Mouse (Mus musculus): Measurements from ENCODE around the gene Pard3. TPM values are rescaled to one million over a fixed set of nuclear protein-coding genes. Genes with fewer than 3 reads are reported as not detected.

Pard3 gene
- total RNA-seq, 2 experiments from 2014 or later = 26.1 to 28.1 TPM

DNA sequence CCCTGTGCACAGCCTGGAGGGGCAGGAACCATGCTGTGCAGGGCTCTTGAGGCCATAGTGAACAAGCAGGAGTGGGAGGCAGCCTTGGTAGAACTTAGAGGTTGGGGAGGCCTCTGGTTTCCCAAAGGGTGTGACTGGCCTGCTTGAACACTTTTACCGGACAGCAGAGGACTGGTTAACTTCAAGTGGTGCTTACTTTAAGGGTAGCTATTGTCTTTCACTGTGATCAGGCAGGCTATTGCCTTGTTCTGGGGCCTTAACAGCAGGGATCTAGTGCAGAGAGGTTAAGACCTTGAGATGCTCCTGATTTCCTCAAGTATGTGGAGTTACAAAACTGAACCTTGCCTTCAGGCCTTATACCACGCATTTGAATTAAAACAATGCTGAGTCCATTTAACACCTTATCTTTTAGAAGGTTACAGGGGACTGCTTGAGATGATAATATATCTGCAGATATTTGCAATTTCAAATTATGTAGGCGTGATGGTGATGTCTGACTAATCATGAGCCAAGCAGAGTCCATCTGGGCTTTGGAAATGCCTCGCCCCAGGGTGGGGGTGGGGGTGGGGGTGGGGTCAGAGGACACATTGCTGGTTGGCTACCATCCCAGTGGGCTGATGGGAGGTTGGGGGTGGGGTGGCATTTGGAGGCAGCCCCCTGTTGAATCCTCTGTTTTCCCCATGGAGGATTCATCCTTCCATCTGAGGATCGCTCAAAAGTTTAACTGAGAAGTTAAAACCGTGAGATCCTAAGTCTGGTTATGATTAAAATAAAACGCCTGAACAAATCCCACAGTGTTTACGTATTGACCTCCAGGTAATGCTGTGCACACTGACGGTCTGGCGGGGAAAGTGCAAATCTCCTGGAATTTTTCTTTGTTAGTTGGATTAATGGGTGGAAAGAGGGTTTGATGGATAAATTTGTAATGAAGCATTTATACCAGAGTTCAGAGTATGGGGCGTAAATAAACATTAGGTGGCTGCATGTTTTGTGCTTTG is 62.3 kb downstream of the Pard3 start:
- DNase-seq (ENCODE audit: low spot score in 2 of 2) = no peak
- no peak for TF ChIP-seq CTCF (conservative IDR thresholded peaks at IDR 0.05)

DNA sequence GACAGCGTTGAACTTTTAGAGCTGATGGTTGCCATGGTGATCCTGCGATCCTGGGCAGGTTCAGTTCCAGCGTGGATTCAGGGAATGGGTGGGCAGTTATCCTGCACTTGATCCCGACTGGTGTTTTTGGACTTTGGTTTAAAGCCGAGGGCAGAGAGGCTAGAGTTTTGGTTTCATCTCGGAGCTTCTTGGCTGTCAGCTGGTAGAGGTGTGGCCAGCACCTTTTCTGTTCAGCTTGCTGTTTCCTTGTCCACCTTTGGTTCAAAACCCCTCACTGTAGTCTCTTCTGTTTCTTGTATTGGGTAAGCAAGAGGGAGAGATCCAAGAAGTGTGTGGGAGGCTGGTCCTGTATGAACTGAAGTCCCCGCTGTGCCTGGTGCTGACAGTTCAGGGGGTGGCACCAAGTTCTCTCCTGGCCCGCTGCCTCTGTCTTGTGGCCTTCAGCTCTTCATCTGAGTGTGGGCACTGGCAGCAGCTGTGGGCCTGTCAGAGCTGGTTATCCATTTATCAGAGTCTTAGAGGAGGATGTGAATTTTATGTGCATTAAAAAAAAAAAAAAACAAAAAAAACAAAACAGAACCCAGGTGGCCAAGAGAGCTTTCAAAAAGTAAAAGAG is 65.2 kb downstream of the Pard3 start:
- no peak for TF ChIP-seq CTCF (conservative IDR thresholded peaks at IDR 0.05)
- peak in 1 of 2 experiments; percentile 13 for DNase-seq (ENCODE audit: low spot score in 2 of 2)
- H3K27ac ChIP-seq = peak overlapping the region; percentile 67; the same call in 1 of the 2 replicates
- peak overlapping the region; percentile 37 for H3K4me3 ChIP-seq

More for the DNA sequence above, 62.3 kb downstream of the Pard3 start:
- Histone ChIP-seq H3K4me3 (no peak overlapping the region), H3K27ac (no peak overlapping the region; the same call in 1 of the 2 replicates)

DNA sequence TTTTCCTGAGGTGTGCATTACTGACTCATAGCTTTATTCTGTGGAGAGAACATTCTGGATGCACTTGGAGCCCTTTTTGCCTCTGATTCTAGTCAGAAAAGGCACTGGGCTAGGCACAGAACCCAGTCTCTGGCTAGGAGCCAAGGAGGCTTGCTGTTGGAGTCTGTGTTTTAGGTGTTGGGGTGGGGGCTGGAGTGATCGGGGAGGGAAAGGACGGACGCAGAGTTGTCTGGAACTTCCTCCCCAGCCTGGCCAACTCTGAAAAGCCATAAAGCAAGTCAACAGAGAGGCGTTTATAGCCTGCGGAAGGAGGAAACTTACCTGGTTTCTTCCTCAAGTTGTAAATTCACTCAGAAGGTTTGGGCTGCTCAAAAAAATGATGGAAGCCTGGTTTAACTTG is 70.6 kb downstream of the Pard3 start:
- Histone ChIP-seq H3K27ac (no peak overlapping the region), H3K4me3 (no peak overlapping the region)
- no peak for TF ChIP-seq CTCF (conservative IDR thresholded peaks at IDR 0.05)

DNA sequence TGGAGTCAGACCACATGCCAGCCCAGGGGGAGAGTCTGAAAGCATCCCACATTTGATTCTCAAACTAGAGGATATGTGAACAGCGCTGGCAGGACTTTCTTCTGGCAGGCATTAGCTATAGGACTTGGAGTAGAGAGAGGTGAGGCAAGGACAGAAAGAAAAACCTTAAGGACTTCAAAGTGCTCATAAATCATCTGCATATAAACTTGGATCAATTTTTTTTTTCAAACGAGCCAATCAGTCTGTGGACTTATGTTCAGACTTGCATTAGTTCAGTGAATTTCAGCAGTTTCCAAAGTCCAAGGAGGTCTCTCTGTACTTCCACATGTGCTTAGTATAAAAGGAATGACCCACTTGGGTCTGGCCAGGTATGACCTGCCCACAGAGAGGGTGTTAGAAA is 72.5 kb downstream of the Pard3 start:
- no peak for DNase-seq (ENCODE audit: low spot score in 2 of 2)
- Histone ChIP-seq H3K27ac (no peak overlapping the region), H3K4me3 (no peak overlapping the region)
- TF ChIP-seq CTCF (conservative IDR thresholded peaks at IDR 0.05) = no peak

More for the DNA sequence above, 70.6 kb downstream of the Pard3 start:
- DNase-seq (ENCODE audit: low spot score in 2 of 2) = no peak

DNA sequence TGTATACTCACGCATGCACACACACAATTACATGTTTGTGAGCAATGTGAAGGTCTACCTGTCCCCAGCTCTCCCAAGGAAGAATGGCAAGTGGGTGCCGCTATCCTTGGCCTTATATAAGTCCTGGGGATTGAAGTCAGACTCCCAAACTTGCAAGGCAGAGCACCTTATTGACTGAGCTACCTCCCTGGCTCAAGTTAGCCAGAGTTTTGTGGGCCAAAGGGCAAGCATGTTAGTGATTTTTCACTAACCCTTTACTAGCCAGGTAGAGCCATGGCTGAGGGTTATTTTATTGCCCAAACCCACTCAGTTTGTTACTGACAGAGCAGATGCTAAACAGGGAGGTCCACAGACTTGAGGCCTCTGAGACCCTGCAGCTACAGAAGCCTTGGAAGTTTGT is 73.1 kb downstream of the Pard3 start:
- Histone ChIP-seq H3K4me3 (no peak overlapping the region), H3K27ac (no peak overlapping the region)
- no peak for DNase-seq (ENCODE audit: low spot score in 2 of 2)
- TF ChIP-seq CTCF (conservative IDR thresholded peaks at IDR 0.05) = no peak

DNA sequence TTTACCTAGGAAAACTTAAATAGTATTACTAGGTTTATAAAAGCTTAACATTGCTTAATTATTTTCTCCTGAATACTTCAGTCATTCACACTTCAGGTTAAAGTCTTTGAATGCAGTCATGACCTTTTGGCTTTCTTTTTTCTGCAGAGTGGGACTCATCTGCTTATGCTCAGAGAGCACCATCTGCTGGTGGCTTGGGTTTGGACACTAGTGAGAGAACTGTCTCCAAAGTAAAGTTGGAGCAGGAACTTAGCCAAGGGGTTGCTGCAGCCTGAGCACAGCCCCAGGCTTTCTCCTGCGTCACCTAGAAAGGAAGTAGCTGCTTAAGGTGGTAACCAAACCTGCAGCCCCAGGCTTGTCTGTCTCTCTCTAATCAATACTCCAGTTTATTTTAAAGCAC is 75.5 kb downstream of the Pard3 start:
- no peak overlapping the region for H3K27ac ChIP-seq
- no peak overlapping the region for H3K4me3 ChIP-seq
- DNase-seq (ENCODE audit: low spot score in 2 of 2) = peak; percentile 57 to 74
- peak; percentile 96 for TF ChIP-seq CTCF (conservative IDR thresholded peaks at IDR 0.05)

DNA sequence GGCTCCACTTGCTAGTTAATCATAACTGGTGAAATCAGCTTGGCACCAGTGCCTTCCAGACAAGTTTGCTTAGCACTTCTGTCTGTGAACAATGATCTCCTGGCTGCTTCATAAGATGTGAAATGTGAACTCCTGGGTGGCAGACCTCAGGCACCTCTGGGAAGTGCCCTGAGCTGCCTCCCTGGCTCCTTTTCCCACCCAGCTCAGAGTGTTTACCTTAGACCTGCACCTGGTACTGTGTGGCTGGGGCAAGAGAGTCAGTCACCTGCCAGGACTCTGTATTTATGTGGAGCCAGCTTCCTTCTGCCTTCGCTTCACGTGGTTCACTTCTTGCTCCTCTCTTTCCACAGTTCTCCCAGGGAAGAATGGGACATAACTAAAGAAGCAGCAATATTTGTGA is 77.3 kb downstream of the Pard3 start:
- TF ChIP-seq CTCF (conservative IDR thresholded peaks at IDR 0.05) = no peak
- H3K4me3 ChIP-seq = no peak overlapping the region
- no peak overlapping the region for H3K27ac ChIP-seq
- DNase-seq (ENCODE audit: low spot score in 2 of 2) = no peak

DNA sequence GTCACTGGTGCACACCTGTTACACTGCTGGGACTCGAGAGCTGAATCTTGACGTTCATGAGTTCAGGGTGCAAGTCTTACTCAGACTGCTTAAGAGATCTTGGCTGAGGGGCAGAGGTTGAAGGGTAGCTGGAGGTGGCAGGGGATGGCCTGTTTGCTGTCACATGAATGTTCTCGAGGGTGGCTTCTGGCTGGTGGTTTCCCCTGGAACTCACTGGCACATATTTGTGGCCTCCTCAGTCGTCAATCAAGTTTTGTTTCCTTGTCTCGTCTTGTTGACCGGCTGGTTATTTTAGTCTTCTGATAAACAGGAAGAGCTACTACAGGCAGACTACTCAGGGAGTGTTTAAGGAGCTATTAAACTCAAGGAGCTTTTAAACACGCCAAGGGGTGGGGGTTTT is 79.9 kb downstream of the Pard3 start:
- no peak overlapping the region for H3K27ac ChIP-seq
- H3K4me3 ChIP-seq = no peak overlapping the region
- TF ChIP-seq CTCF (conservative IDR thresholded peaks at IDR 0.05) = no peak
- no peak for DNase-seq (ENCODE audit: low spot score in 2 of 2)

DNA sequence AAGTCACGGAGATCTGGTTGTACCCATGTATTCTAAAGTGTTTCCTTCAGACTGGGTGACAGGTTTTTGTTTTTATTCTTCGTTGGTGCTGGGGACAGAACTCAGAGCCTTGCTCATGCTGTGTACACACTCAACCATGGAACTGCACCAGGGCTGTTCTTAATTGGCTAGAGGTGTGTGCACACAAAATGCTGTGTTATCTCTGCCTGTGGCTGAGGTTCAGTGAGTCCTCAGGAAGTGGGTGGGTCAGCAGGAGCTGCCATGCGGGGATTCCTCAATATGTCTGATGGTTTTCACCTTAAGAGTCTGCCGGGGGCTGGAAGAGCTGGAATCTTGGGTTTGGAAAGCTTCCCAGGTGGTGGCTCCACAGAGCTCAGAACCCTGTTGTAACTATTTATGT is 80.9 kb downstream of the Pard3 start:
- H3K4me3 ChIP-seq = no peak overlapping the region
- TF ChIP-seq CTCF (conservative IDR thresholded peaks at IDR 0.05) = no peak
- no peak for DNase-seq (ENCODE audit: low spot score in 2 of 2)
- H3K27ac ChIP-seq = no peak overlapping the region

DNA sequence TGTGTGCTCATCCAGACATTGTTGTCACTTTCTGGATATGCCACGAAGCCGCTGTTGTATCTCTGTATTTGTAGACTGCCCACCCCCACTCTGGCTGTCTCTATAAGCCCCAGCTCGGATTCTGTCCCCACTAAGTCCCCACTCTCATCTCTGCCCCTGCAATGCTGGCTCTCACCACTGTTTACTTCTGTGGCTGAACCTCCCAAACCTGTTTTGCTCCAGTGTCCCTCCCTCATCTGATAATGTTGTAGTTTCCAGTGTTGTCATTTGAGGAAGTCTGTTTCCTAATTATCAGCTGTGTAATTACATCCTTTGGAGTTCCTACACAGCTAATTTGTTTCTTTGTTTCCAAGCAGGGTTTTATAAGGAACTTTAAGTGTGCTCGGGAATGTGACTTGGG is 81.4 kb downstream of the Pard3 start:
- peak; percentile 37 for TF ChIP-seq CTCF (conservative IDR thresholded peaks at IDR 0.05)
- DNase-seq (ENCODE audit: low spot score in 2 of 2) = no peak
- H3K27ac ChIP-seq = no peak overlapping the region

DNA sequence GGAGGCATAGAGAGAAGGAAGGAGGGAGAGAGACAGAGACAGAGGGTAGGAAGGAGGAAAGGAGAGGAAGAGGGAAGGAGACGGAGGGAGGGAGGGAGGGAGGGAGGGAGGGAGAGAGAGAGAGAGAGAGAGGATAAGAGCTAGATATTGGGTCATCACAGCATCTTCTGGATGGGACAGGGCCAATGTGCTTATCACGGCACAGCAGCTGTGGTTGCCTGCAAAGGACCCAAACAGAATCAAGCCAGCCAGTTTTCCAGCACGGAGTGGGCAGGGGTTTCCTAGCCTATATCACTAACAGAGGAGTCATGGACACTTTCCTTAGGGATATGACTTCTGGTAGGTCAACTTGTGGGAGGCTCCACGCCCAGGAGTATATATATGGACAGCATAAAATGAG is 82.4 kb downstream of the Pard3 start:
- no peak for TF ChIP-seq CTCF (conservative IDR thresholded peaks at IDR 0.05)

More for the DNA sequence above, 81.4 kb downstream of the Pard3 start:
- no peak overlapping the region for H3K4me3 ChIP-seq

DNA sequence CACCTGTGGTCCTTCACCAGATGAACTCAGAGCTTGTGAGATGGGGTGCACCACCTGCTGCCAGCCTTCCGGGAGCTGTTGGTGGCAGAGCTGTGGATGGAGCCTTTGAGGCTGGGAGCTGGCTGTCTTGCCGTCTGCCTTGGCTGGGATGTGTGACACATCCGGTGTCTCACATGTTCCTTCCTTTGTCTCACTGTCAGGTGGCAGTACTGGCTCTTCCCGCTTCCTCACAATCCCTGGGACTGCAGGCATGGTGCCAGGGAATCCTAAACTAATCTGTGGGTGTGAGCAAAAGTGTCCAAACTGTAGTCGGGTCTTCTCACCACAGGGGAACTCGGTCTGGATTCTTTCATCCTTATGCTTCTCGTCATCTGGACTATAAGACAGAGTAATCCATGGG is 85.1 kb downstream of the Pard3 start:
- Histone ChIP-seq H3K27ac (no peak overlapping the region), H3K4me3 (no peak overlapping the region)
- no peak for DNase-seq (ENCODE audit: low spot score in 2 of 2)
- TF ChIP-seq CTCF (conservative IDR thresholded peaks at IDR 0.05) = 0 out of 2 replicates have a peak, but pooled peaks have one; percentile 7

More for the DNA sequence above, 82.4 kb downstream of the Pard3 start:
- Histone ChIP-seq H3K27ac (no peak overlapping the region), H3K4me3 (no peak overlapping the region)
- no peak for DNase-seq (ENCODE audit: low spot score in 2 of 2)

DNA sequence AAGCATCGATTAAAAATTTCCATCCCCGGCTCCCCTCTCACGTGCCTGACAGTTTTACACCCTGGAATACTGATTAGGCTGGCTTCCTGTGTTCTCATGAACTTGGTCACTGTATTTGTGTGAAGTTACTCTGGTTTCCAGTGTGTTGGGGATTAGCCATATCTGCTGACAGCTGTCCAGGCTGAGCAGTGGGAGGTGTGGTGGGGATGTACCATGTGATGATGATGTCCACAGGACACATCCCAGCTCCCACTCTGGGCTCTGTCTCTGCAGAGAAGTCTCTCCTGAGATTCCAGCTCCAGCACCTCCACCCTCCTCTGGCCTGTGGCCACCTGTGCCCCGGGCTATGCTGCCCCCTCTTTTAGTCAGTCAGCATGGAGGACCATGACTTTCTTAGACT is 87.0 kb downstream of the Pard3 start:
- Histone ChIP-seq H3K27ac (no peak overlapping the region), H3K4me3 (no peak overlapping the region)
- TF ChIP-seq CTCF (conservative IDR thresholded peaks at IDR 0.05) = no peak
- DNase-seq (ENCODE audit: low spot score in 2 of 2) = no peak
